Mouse (Mus musculus) CH12.LX (cell line): ENCODE measurements around the gene Wnt9b. TPM values are rescaled to one million over a fixed set of nuclear protein-coding genes. Genes with fewer than 3 reads are reported as not detected.

Experiments used
- DNase-seq: peaks from one replicate; pipeline ENCODE4 v3.0.0-alpha.2; 2013; ENCODE audit errors: extremely low read depth
- H3K27ac ChIP-seq: 2 replicates; pipeline ENCODE4 v1.5.1; 2012; ENCODE audit warnings: low read depth, mild to moderate bottlenecking, control low read depth, moderate library complexity; ENCODE audit not compliant: insufficient read depth
- H3K27me3 ChIP-seq: replicated peaks from 2 replicates; pipeline ENCODE3; 2012; ENCODE audit warnings: inconsistent platforms
- H3K36me3 ChIP-seq, 2 experiments: replicated peaks in 1 of 2; 2 replicates each; pipeline versions ENCODE3 to v1.6.1; 2012; ENCODE audit warnings: inconsistent platforms in 1 of 2, low read length in 1 of 2, mild to moderate bottlenecking in 1 of 2, mixed read lengths in 1 of 2, moderate library complexity in 1 of 2; ENCODE audit not compliant: control insufficient read depth in 1 of 2, insufficient read depth in 1 of 2
- H3K4me1 ChIP-seq, 2 experiments: 2 replicates each; pipeline ENCODE4 v1.6.1; 2012; ENCODE audit warnings: inconsistent platforms in 1 of 2, moderate library complexity in 1 of 2; ENCODE audit not compliant: insufficient read depth in 2 of 2, control insufficient read depth in 1 of 2
- H3K4me2 ChIP-seq: 2 replicates; pipeline ENCODE4 v1.6.1; 2012; ENCODE audit warnings: low read depth, mild to moderate bottlenecking, control low read depth; ENCODE audit not compliant: poor library complexity, insufficient read depth, severe bottlenecking
- H3K4me3 ChIP-seq, 3 experiments: fragments of 150-350 bp in 1 of 3; sonication (generic) in 1 of 3; replicated peaks in 1 of 3; 2 replicates each; pipeline versions ENCODE3 to v1.5.1; 2011 to 2012; ENCODE audit warnings: low read depth in 2 of 3, low read length in 2 of 3, mild to moderate bottlenecking in 2 of 3, moderate library complexity in 2 of 3, control low read depth in 1 of 3, improper control_type of control experiment in 1 of 3, inconsistent platforms in 1 of 3, mixed read lengths in 1 of 3; ENCODE audit not compliant: poor library complexity in 1 of 3
- H3K79me2 ChIP-seq: replicated peaks from 2 replicates; pipeline ENCODE4 v1.6.1; 2012; ENCODE audit warnings: mild to moderate bottlenecking, moderate library complexity; ENCODE audit not compliant: control insufficient read depth, poor library complexity, insufficient read depth, severe bottlenecking; ENCODE audit errors: extremely low read depth
- H3K9ac ChIP-seq: 2 replicates; pipeline ENCODE4 v1.6.1; 2012; ENCODE audit warnings: low read depth, mild to moderate bottlenecking, control low read depth, moderate library complexity; ENCODE audit not compliant: insufficient read depth
- H3K9me3 ChIP-seq: replicated peaks from 2 replicates; pipeline ENCODE3; 2012; ENCODE audit warnings: low read length, inconsistent platforms, mixed read lengths
- CHD2 ChIP-seq: IDR thresholded peaks from 2 replicates; pipeline ENCODE4 v1.6.1; 2011; ENCODE audit warnings: low read length, improper control_type of control experiment
- E2F4 ChIP-seq: IDR thresholded peaks from 2 replicates; pipeline ENCODE4 v1.6.1; 2011; ENCODE audit warnings: low read depth, low read length, improper control_type of control experiment; ENCODE audit not compliant: insufficient replicate concordance
- ELF1 ChIP-seq: IDR thresholded peaks from 2 replicates; pipeline ENCODE4 v1.6.1; 2014; ENCODE audit warnings: low read depth, mild to moderate bottlenecking, inconsistent platforms, low read length, improper control_type of control experiment
- EP300 ChIP-seq: IDR thresholded peaks from 2 replicates; pipeline ENCODE4 v1.6.1; 2011; ENCODE audit warnings: low read length, improper control_type of control experiment
- GABPA ChIP-seq: IDR thresholded peaks from 2 replicates; pipeline ENCODE4 v1.6.1; 2012; ENCODE audit warnings: low read depth, low read length, improper control_type of control experiment, inconsistent platforms; ENCODE audit not compliant: insufficient replicate concordance
- HCFC1 ChIP-seq: IDR thresholded peaks from 2 replicates; pipeline ENCODE4 v1.6.1; 2012; ENCODE audit warnings: low read depth, mild to moderate bottlenecking, inconsistent platforms, low read length, improper control_type of control experiment
- IRF4 ChIP-seq: IDR thresholded peaks from 2 replicates; pipeline ENCODE4 v1.6.1; 2014; ENCODE audit warnings: low read depth, mild to moderate bottlenecking, inconsistent platforms, low read length, improper control_type of control experiment
- KAT2A ChIP-seq: IDR thresholded peaks from 2 replicates; pipeline ENCODE4 v1.6.1; 2012; ENCODE audit warnings: low read length, improper control_type of control experiment, inconsistent platforms; ENCODE audit not compliant: insufficient replicate concordance
- MAX ChIP-seq: IDR thresholded peaks from 2 replicates; pipeline ENCODE4 v1.6.1; 2011; ENCODE audit warnings: low read length, improper control_type of control experiment
- MEF2A ChIP-seq: IDR thresholded peaks from 2 replicates; pipeline ENCODE4 v1.6.1; 2014; ENCODE audit warnings: low read depth, mild to moderate bottlenecking, inconsistent platforms, low read length, improper control_type of control experiment, borderline replicate concordance
- NRF1 ChIP-seq: IDR thresholded peaks from 2 replicates; pipeline ENCODE4 v1.6.1; 2014; ENCODE audit warnings: low read depth, mild to moderate bottlenecking, inconsistent platforms, low read length, improper control_type of control experiment, moderate library complexity
- PAX5 ChIP-seq: IDR thresholded peaks from 2 replicates; pipeline ENCODE4 v1.6.1; 2012; ENCODE audit warnings: low read length, inconsistent platforms, mixed read lengths
- POLR2A ChIP-seq: IDR thresholded peaks from 2 replicates; pipeline ENCODE4 v1.6.1; 2011; ENCODE audit warnings: low read depth, mild to moderate bottlenecking, improper control_type of control experiment, low read length
- POLR2AphosphoS2 ChIP-seq: IDR thresholded peaks from 2 replicates; pipeline ENCODE4 v1.6.1; 2011; ENCODE audit warnings: low read depth, low read length, improper control_type of control experiment
- RAD21 ChIP-seq: IDR thresholded peaks from 2 replicates; pipeline ENCODE4 v1.6.1; 2011; ENCODE audit warnings: low read depth, mild to moderate bottlenecking, low read length, improper control_type of control experiment, moderate library complexity
- RCOR1 ChIP-seq: conservative IDR thresholded peaks from 2 replicates; pipeline ENCODE4 v1.6.1; 2012; ENCODE audit warnings: low read depth, mild to moderate bottlenecking, inconsistent platforms, low read length, improper control_type of control experiment
- SIN3A ChIP-seq: IDR thresholded peaks from 2 replicates; pipeline ENCODE4 v1.6.1; 2012; ENCODE audit warnings: low read length, improper control_type of control experiment, inconsistent platforms
- SMC3 ChIP-seq: IDR thresholded peaks from 2 replicates; pipeline ENCODE4 v1.6.1; 2011; ENCODE audit warnings: low read depth, low read length, improper control_type of control experiment
- TCF12 ChIP-seq: IDR thresholded peaks from 2 replicates; pipeline ENCODE4 v1.6.1; 2014; ENCODE audit warnings: low read depth, mild to moderate bottlenecking, inconsistent platforms, low read length, improper control_type of control experiment
- UBTF ChIP-seq: IDR thresholded peaks from 2 replicates; pipeline ENCODE4 v1.6.1; 2012; ENCODE audit warnings: low read depth, mild to moderate bottlenecking, inconsistent platforms, low read length, improper control_type of control experiment, moderate library complexity
- USF1 ChIP-seq: IDR thresholded peaks from 2 replicates; pipeline ENCODE4 v1.6.1; 2014; ENCODE audit warnings: low read depth, mild to moderate bottlenecking, inconsistent platforms, low read length, improper control_type of control experiment
- ZC3H11A ChIP-seq: IDR thresholded peaks from 2 replicates; pipeline ENCODE4 v1.6.1; 2012; ENCODE audit warnings: low read depth, mild to moderate bottlenecking, inconsistent platforms, low read length, improper control_type of control experiment
- ZKSCAN1 ChIP-seq: IDR thresholded peaks from 2 replicates; pipeline ENCODE4 v1.6.1; 2012; ENCODE audit warnings: low read depth, inconsistent platforms, low read length, improper control_type of control experiment, borderline replicate concordance
- ZMIZ1 ChIP-seq: IDR thresholded peaks from 2 replicates; pipeline ENCODE4 v1.6.1; 2012; ENCODE audit warnings: low read depth, mild to moderate bottlenecking, inconsistent platforms, low read length, improper control_type of control experiment
- ZNF384 ChIP-seq: IDR thresholded peaks from 2 replicates; pipeline ENCODE4 v1.6.1; 2012; ENCODE audit warnings: low read depth, low read length, improper control_type of control experiment, inconsistent platforms
- dilution Hi-C: fragments of 300-500 bp; cut with MboI; formaldehyde crosslinking; loops from 2 replicates; pipeline ENCODE4 v1.14.3; 2020; ENCODE audit warnings: low sequenced_read_pairs; ENCODE audit not compliant: extremely low pct_unique_long_range_greater_than_20kb, extremely low pct_ligation_motif_present
- in situ Hi-C: fragments of 300-500 bp; cut with MboI; formaldehyde crosslinking; loops from 3 replicates; pipeline ENCODE4 v1.14.3; 2019; ENCODE audit warnings: low sequenced_read_pairs, low pct_ligation_motif_present, low pct_unique_long_range_greater_than_20kb, mixed read lengths
- polyA plus RNA-seq: library from polyadenylated mRNA; unstranded; fragments of >175 nt; gene quantifications from 2 replicates; pipeline ENCODE4 v1.2.1, GENCODE M21; 2012; ENCODE audit warnings: low read depth; ENCODE audit not compliant: insufficient read length
- total RNA-seq, 2 experiments: library from RNA; depleted of rRNA; stranded (reverse); fragments of 300-350 nt in 1 of 2; fragments of >200 nt in 1 of 2; gene quantifications; 2 replicates each; pipeline ENCODE4 v1.2.3; 2012 to 2014

Wnt9b gene
- total and polyA plus RNA-seq, 3 experiments, result not detected

DNA sequence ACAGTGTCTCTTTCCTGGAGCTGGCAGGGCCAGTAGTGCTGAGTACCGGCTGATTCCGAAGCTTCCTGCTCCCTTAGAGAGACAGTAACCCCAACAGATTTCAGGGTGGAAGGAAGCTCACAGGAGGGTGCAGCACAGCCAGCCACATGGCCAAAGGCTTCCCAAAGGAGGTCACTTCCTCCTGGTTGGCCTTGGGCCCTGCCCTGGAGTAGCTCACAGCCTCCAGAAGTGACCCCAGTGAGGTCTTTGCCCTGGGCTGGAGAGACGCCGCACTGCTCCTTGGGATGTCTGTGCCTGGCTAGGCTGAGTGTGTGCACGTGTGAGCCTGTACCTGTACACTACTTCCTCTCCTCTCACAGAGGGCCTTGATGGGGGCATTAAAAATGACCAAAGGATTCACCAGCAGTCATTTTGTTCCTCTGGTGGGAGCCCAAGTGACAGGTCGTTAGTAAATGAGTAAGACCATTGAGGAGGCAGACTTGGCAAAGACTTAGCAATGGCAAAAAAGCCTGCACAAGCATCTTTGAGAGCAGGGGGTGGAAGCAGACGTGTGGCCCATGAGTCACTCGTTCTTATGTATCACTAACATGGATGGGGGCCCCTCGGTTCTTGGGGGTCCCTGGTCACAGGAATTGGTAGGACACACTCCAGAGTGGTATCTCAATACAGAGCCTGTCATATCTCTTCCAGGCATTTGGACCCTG lies 20.2 kb downstream of the Wnt9b start:
- in situ Hi-C loops (no loop called here), dilution Hi-C loops (no loop called here)
- no peak for DNase-seq
- Histone ChIP-seq H3K4me2 (no peak overlapping the region), H3K27me3 (peaks cover 88% of the 10 kb centered on the region), H3K9ac (no peak overlapping the region), H3K79me2 (no peaks in the 10 kb centered on the region), H3K4me1 (no peaks in the 10 kb centered on the region; a peak in 1 of 4 replicates), H3K9me3 (peaks cover 3% of the 10 kb centered on the region), H3K4me3 (no peak overlapping the region), H3K27ac (no peak overlapping the region), H3K36me3 (no peaks in the 10 kb centered on the region)
- no peak for TF ChIP-seq POLR2AphosphoS2
- no peak for TF ChIP-seq GABPA
- no peak for TF ChIP-seq SMC3
- no peak for TF ChIP-seq NRF1
- TF ChIP-seq PAX5, result no peak
- TF ChIP-seq ZC3H11A, result no peak
- TF ChIP-seq E2F4, result no peak
- TF ChIP-seq TCF12, result no peak
- TF ChIP-seq KAT2A, result no peak
- no peak for TF ChIP-seq HCFC1
- no peak for TF ChIP-seq IRF4
- TF ChIP-seq EP300, result no peak
- no peak for TF ChIP-seq SIN3A
- TF ChIP-seq USF1, result no peak

DNA sequence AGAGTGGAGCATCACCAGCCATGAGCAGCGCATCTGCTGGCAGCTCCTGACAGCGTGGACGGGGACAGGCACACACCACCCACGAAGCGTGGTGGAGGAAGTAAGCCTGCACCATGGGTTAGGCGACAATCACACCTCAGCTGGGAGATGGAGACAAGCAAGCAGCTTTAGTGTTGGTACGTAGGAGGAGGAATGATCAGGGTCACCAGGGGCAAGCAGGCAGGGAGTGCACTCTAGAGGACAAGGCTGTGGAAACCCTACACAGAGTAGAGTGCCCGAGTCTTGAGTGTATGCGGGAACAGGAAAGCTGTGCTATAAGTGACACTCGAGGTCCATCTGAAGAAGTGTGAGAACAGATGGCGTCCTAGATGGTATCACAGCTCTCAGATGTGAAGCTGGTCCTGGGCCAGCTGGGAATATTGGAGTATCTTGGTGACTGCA lies 25.3 kb downstream of the Wnt9b start:
- H3K27ac ChIP-seq, result no peak overlapping the region
- H3K4me1 ChIP-seq, result peaks cover 0 to 2% of the 10 kb centered on the region in 2 experiments; a peak in 1 of 4 replicates

More for the DNA sequence above, 25.3 kb downstream of the Wnt9b start:
- TF ChIP-seq USF1 (no peak), MAX (no peak), ZKSCAN1 (no peak), ELF1 (no peak), CHD2 (no peak), ZNF384 (no peak), RAD21 (no peak), ZMIZ1 (no peak), RCOR1 (no peak), MEF2A (no peak), NRF1 (no peak), EP300 (no peak), POLR2A (no peak), UBTF (no peak), SIN3A (no peak), SMC3 (no peak)
- Histone ChIP-seq H3K4me3 (no peak overlapping the region), H3K9me3 (peaks cover 3% of the 10 kb centered on the region), H3K27me3 (peaks cover 81% of the 10 kb centered on the region), H3K79me2 (no peaks in the 10 kb centered on the region), H3K36me3 (no peaks in the 10 kb centered on the region), H3K4me2 (no peak overlapping the region), H3K9ac (no peak overlapping the region)
- dilution Hi-C loops, result no loop called here
- DNase-seq, result no peak
- in situ Hi-C loops, result no loop called here
